Mouse (Mus musculus): ENCODE data around the gene Wnt11. TPM values are rescaled to one million over a fixed set of nuclear protein-coding genes. Genes with fewer than 3 reads are reported as not detected.

The Wnt11 gene
- total RNA-seq, 2 experiments from 2014 or later: 0.93 to 1.0 TPM

GRCm38 (mm10) chr7:98835519-98836441 lies 868 bp downstream of the Wnt11 start:
- intact Hi-C loops (cut with DNase I): loop anchor here (1.0 to 5.0 kb wide), 2 partner anchors 93 to 242 kb away; no protein-coding TSS in a partner anchor

GRCm38 (mm10) chr7:98836646-98837045 lies 1.7 kb downstream of the Wnt11 start:
- DNase-seq (ENCODE audit: extremely low spot score in 1 of 2, low spot score in 2 of 2): no peak
- peak; percentile 70 for TF ChIP-seq CTCF (IDR thresholded peaks at IDR 0.05)
- Histone ChIP-seq H3K4me3 (no peak overlapping the region), H3K27ac (no peak overlapping the region)
- intact Hi-C loops (cut with DNase I): loop anchor here (1.0 to 5.0 kb wide), 2 partner anchors 94 to 241 kb away; no protein-coding TSS in a partner anchor

More at GRCm38 (mm10) chr7:98835519-98836441, 868 bp downstream of the Wnt11 start:
- no peak for TF ChIP-seq CTCF (IDR thresholded peaks at IDR 0.05)
- Histone ChIP-seq H3K4me3 (peak overlapping the region; percentile 54), H3K27ac (no peak overlapping the region)
- no peak for DNase-seq (ENCODE audit: extremely low spot score in 1 of 2, low spot score in 2 of 2)

- intact Hi-C loops (cut with DNase I): loop anchor here (5.0 kb wide), 1 partner anchor 239 kb away; no protein-coding TSS in a partner anchor
- H3K4me3 ChIP-seq: peak overlapping the region; percentile 42
- TF ChIP-seq CTCF (IDR thresholded peaks at IDR 0.05): peak; percentile 87
- DNase-seq (ENCODE audit: extremely low spot score in 1 of 2, low spot score in 2 of 2): peak; percentile 79 to 82
- H3K27ac ChIP-seq: no peak overlapping the region
Observed at GRCm38 (mm10) chr7:98837901-98838300, 3.0 kb downstream of the Wnt11 start.

- TF ChIP-seq CTCF (IDR thresholded peaks at IDR 0.05): peak; percentile 53
- intact Hi-C loops (cut with DNase I): loop anchor here (5.0 kb wide), 1 partner anchor 239 kb away; no protein-coding TSS in a partner anchor
- peak overlapping the region; percentile 42 for H3K4me3 ChIP-seq
- no peak for DNase-seq (ENCODE audit: extremely low spot score in 1 of 2, low spot score in 2 of 2)
- H3K27ac ChIP-seq: no peak overlapping the region
Observed at GRCm38 (mm10) chr7:98838729-98839141, 3.8 kb downstream of the Wnt11 start.

GRCm38 (mm10) chr7:98839312-98839711 lies 4.4 kb downstream of the Wnt11 start:
- TF ChIP-seq CTCF (IDR thresholded peaks at IDR 0.05): no peak
- intact Hi-C loops (cut with DNase I): loop anchor here (5.0 kb wide), 1 partner anchor 238 kb away; no protein-coding TSS in a partner anchor
- no peak for DNase-seq (ENCODE audit: extremely low spot score in 1 of 2, low spot score in 2 of 2)
- Histone ChIP-seq H3K4me3 (peak overlapping the region; percentile 42), H3K27ac (no peak overlapping the region)

GRCm38 (mm10) chr7:98840771-98841170 lies 5.9 kb downstream of the Wnt11 start:
- DNase-seq (ENCODE audit: extremely low spot score in 1 of 2, low spot score in 2 of 2): no peak
- H3K4me3 ChIP-seq: no peak overlapping the region
- TF ChIP-seq CTCF (IDR thresholded peaks at IDR 0.05): no peak
- H3K27ac ChIP-seq: no peak overlapping the region
- intact Hi-C loops (cut with DNase I): no loop called here

GRCm38 (mm10) chr7:98841802-98842201 lies 6.9 kb downstream of the Wnt11 start:
- intact Hi-C loops (cut with DNase I): no loop called here

GRCm38 (mm10) chr7:98842997-98843396 lies 8.1 kb downstream of the Wnt11 start:
- Histone ChIP-seq H3K27ac (no peak overlapping the region), H3K4me3 (no peak overlapping the region)
- no peak for TF ChIP-seq CTCF (IDR thresholded peaks at IDR 0.05)
- intact Hi-C loops (cut with DNase I): no loop called here
- DNase-seq (ENCODE audit: extremely low spot score in 1 of 2, low spot score in 2 of 2): no peak

More at GRCm38 (mm10) chr7:98841802-98842201, 6.9 kb downstream of the Wnt11 start:
- no peak for DNase-seq (ENCODE audit: extremely low spot score in 1 of 2, low spot score in 2 of 2)
- H3K4me3 ChIP-seq: no peak overlapping the region
- no peak; the same call in none of the 2 replicates for TF ChIP-seq CTCF (IDR thresholded peaks at IDR 0.05)
- H3K27ac ChIP-seq: no peak overlapping the region

GRCm38 (mm10) chr7:98843649-98844048 lies 8.7 kb downstream of the Wnt11 start:
- TF ChIP-seq CTCF (IDR thresholded peaks at IDR 0.05): no peak
- DNase-seq (ENCODE audit: extremely low spot score in 1 of 2, low spot score in 2 of 2): no peak
- Histone ChIP-seq H3K4me3 (no peak overlapping the region), H3K27ac (no peak overlapping the region)
- intact Hi-C loops (cut with DNase I): no loop called here

GRCm38 (mm10) chr7:98848899-98849640 lies 14.2 kb downstream of the Wnt11 start:
- intact Hi-C loops (cut with DNase I): no loop called here
- DNase-seq (ENCODE audit: extremely low spot score in 1 of 2, low spot score in 2 of 2): no peak
- H3K4me3 ChIP-seq: no peak overlapping the region
- no peak overlapping the region for H3K27ac ChIP-seq
- no peak for TF ChIP-seq CTCF (IDR thresholded peaks at IDR 0.05)

GRCm38 (mm10) chr7:98850388-98850787 lies 15.5 kb downstream of the Wnt11 start:
- intact Hi-C loops (cut with DNase I): no loop called here
- TF ChIP-seq CTCF (IDR thresholded peaks at IDR 0.05): no peak

GRCm38 (mm10) chr7:98851220-98851619 lies 16.3 kb downstream of the Wnt11 start:
- no peak for DNase-seq (ENCODE audit: extremely low spot score in 1 of 2, low spot score in 2 of 2)
- Histone ChIP-seq H3K4me3 (no peak overlapping the region), H3K27ac (no peak overlapping the region)
- TF ChIP-seq CTCF (IDR thresholded peaks at IDR 0.05): no peak
- intact Hi-C loops (cut with DNase I): no loop called here

More at GRCm38 (mm10) chr7:98850388-98850787, 15.5 kb downstream of the Wnt11 start:
- H3K27ac ChIP-seq: no peak overlapping the region
- H3K4me3 ChIP-seq: no peak overlapping the region
- no peak for DNase-seq (ENCODE audit: extremely low spot score in 1 of 2, low spot score in 2 of 2)
